Comparison of ENCODE assay signal across 22 mouse cellular contexts in the genomic region with DNA sequence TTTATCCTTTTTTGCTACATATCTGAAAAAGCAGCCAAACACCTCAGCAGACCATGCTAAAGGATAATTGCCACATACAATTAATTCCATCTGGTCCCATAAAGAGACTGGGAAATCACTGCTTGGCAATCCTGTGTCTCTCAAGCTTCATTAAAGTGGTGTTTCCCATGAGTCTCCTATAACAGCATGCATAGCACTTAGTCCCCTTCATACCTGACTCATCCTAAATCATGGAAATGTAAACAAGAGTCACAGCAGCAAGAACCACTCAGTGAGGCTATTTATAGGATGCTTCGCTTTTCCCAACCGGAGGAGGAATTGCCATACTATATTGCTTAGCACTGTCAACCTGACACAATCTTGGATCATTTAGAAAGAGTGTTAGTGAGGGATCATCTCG. TPM values are rescaled to one million over a fixed set of nuclear protein-coding genes. Genes with fewer than 3 reads are reported as not detected.
DNase-seq lines count a peak whose midpoint lies in the region; ATAC-seq and TF ChIP-seq lines count a peak whose summit lies in the region.
"Had no signal": no experiment of that assay in that cellular context is flagged by ENCODE, and none has a peak within 500 bp of the region (broad histone marks: within the 10 kb centered on the region; RNA-seq: fewer than 3 reads in every experiment).

No protein-coding gene starts in this region.

- no peaks in the 10 kb centered on the region for H3K4me1 ChIP-seq in midbrain, postnatal 0 days (ENCODE audit: insufficient read depth, low read length)
- no peaks in the 10 kb centered on the region for H3K4me1 ChIP-seq in midbrain, embryonic 14.5 days (ENCODE audit: control insufficient read depth, insufficient read depth, low read length)
- H3K4me1 ChIP-seq: embryonic facial prominence, embryonic 13.5 days; embryonic facial prominence, embryonic 15.5 days; forebrain, embryonic 13.5 days; forebrain, embryonic 15.5 days had no signal

- no peak for TF ChIP-seq CTCF in midbrain, postnatal 0 days (IDR thresholded peaks at IDR 0.05)

- peak; percentile 6 for DNase-seq in midbrain, postnatal 0 days (ENCODE audit: low spot score)
- DNase-seq in midbrain, embryonic 14.5 days, result no peak
- DNase-seq in 3T3-L1 (ENCODE audit: low read depth, low spot score) (peak; percentile 5), NIH3T3 (ENCODE audit: low read depth) (peak; percentile 20)
- no peak for DNase-seq in kidney, adult 11 months
- no peak for DNase-seq in gastrocnemius, adult 18-20 months (ENCODE audit: low spot score)
- DNase-seq: adrenal gland, adult 2 months; adrenal gland, postnatal 10 days; adrenal gland, postnatal 25 days; cerebellum, adult 11 months; cerebellum, adult 18-20 months; cerebellum, adult 8-10 months; cerebellum, adult 9-11 months; cerebellum, postnatal 14 days; cerebellum, postnatal 36 days; embryo, embryonic 11 days; forebrain, postnatal 0 days had no signal

- H3K27me3 ChIP-seq in midbrain, postnatal 0 days (ENCODE audit: insufficient read depth, low read length), result no peaks in the 10 kb centered on the region
- no peaks in the 10 kb centered on the region for H3K27me3 ChIP-seq in midbrain, embryonic 14.5 days (ENCODE audit: control insufficient read depth, insufficient read depth, low read length)
- H3K27me3 ChIP-seq: embryonic facial prominence, embryonic 13.5 days; embryonic facial prominence, embryonic 15.5 days; forebrain, embryonic 13.5 days; forebrain, embryonic 15.5 days had no signal

- WGBS in midbrain, postnatal 0 days, result 93% methylated on average over 3 of the region's 3 CpGs
- 92% methylated on average over 3 of the region's 3 CpGs for WGBS in midbrain, embryonic 14.5 days

- no peak overlapping the region for H3K27ac ChIP-seq in midbrain, postnatal 0 days (ENCODE audit: low read depth, low read length)
- no peak overlapping the region for H3K27ac ChIP-seq in midbrain, embryonic 14.5 days (replicated peaks; ENCODE audit: low read depth, low read length)
- H3K27ac ChIP-seq: embryonic facial prominence, embryonic 13.5 days; embryonic facial prominence, embryonic 15.5 days; forebrain, embryonic 13.5 days; forebrain, embryonic 15.5 days had no signal

- H3K9me3 ChIP-seq in midbrain, postnatal 0 days (ENCODE audit: low read length), result no peaks in the 10 kb centered on the region
- no peaks in the 10 kb centered on the region for H3K9me3 ChIP-seq in midbrain, embryonic 14.5 days (ENCODE audit: control insufficient read depth, low read length)
- H3K9me3 ChIP-seq: embryonic facial prominence, embryonic 13.5 days; embryonic facial prominence, embryonic 15.5 days; forebrain, embryonic 13.5 days; forebrain, embryonic 15.5 days; G1E had no signal

- no peak overlapping the region for H3K9ac ChIP-seq in midbrain, postnatal 0 days (replicated peaks; ENCODE audit: low read length, poor library complexity, severe bottlenecking)
- H3K9ac ChIP-seq in midbrain, embryonic 14.5 days (replicated peaks; ENCODE audit: low read length), result no peak overlapping the region
- H3K9ac ChIP-seq: embryonic facial prominence, embryonic 13.5 days; embryonic facial prominence, embryonic 15.5 days; forebrain, embryonic 13.5 days; forebrain, embryonic 15.5 days; forebrain, postnatal 0 days had no signal

- no peak for ATAC-seq in midbrain, postnatal 0 days (ENCODE audit: low FRiP score)
- no peak for ATAC-seq in midbrain, embryonic 14.5 days (ENCODE audit: low FRiP score, low TSS enrichment)
- ATAC-seq: forebrain, embryonic 13.5 days; forebrain, embryonic 15.5 days; forebrain, postnatal 0 days had no signal

- no peak overlapping the region for H3K4me2 ChIP-seq in midbrain, postnatal 0 days (ENCODE audit: low read depth, low read length, poor library complexity, severe bottlenecking)
- H3K4me2 ChIP-seq in midbrain, embryonic 14.5 days (ENCODE audit: low read length), result no peak overlapping the region
- H3K4me2 ChIP-seq: embryonic facial prominence, embryonic 13.5 days; embryonic facial prominence, embryonic 15.5 days; forebrain, embryonic 13.5 days; forebrain, embryonic 15.5 days had no signal

- H3K4me3 ChIP-seq in midbrain, postnatal 0 days (ENCODE audit: low read depth, low read length), result no peak overlapping the region
- H3K4me3 ChIP-seq in midbrain, embryonic 14.5 days (replicated peaks; ENCODE audit: low read depth, low read length), result no peak overlapping the region
- H3K4me3 ChIP-seq: embryonic facial prominence, embryonic 13.5 days; embryonic facial prominence, embryonic 15.5 days; forebrain, embryonic 13.5 days; forebrain, embryonic 15.5 days had no signal

- H3K36me3 ChIP-seq in midbrain, postnatal 0 days (ENCODE audit: insufficient read depth, low read length), result no peaks in the 10 kb centered on the region
- no peaks in the 10 kb centered on the region for H3K36me3 ChIP-seq in midbrain, embryonic 14.5 days (ENCODE audit: control insufficient read depth, insufficient read depth, low read length)
- H3K36me3 ChIP-seq: embryonic facial prominence, embryonic 13.5 days; embryonic facial prominence, embryonic 15.5 days; forebrain, embryonic 15.5 days; G1E had no signal

RNA-seq across cellular contexts. Expression of a gene that starts 52.7 kb away (rescaled TPM):
- 51.9 TPM in 2 replicates for total RNA-seq in midbrain, postnatal 0 days (2014; rRNA removed)
- polyA plus RNA-seq in midbrain, postnatal 0 days (2015; fragmentation: Nextera tagmentation; extraction: Ambion mirVana), result 74.3 and 79.3 TPM in 2 replicates
- 50.3 and 51.8 TPM in 2 replicates for polyA plus RNA-seq in midbrain, embryonic 14.5 days (2014; fragmentation: Nextera tagmentation; extraction: Ambion mirVana)
- total RNA-seq in gastrocnemius, adult 18-20 months (2021), result 10 to 100 TPM; 51.6 to 56.3 TPM

Comparison
In these comparisons a context has a peak if more than half of its experiments do, and no peak if none do; other contexts are left out.
1. DNase-seq: peak in midbrain, postnatal 0 days (single experiment), 3T3-L1 (single experiment) and NIH3T3 (single experiment); none in midbrain, embryonic 14.5 days (single experiment), kidney, adult 11 months (single experiment) and gastrocnemius, adult 18-20 months (single experiment).